Mouse (Mus musculus): ENCODE data around the gene Cyp2f2.
A peak's percentile ranks its signal among the peaks of the same experiment; 100 is the strongest.

Cyp2f2 gene

GRCm38 (mm10) chr7:27119676-27120075, at the start of gene Cyp2f2:
Cyp2f2 (plus strand) TSS chr7:27119909.
- DNase-seq (ENCODE audit: low spot score), result no peak

DNA sequence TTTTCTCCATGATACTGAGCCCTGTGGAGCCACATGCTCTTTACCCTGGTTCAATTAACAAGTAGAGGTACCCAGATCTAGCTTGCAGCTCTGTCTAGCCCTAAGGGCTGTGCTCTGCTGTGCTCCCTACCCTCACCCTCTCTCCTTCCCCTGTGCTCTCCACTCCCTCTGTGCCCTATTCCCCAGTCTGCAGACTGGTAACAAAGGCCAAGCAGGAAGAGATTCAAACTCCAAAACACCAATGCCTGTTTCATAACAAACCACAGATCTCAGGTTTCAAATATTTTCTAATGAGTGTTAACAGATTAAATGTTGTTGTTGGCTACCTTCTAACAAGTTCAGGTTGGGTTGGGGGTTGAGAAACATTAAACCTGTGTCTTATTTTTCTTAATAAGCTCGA, 41.1 kb upstream of the Cyp2f2 start:
- no peak for DNase-seq (ENCODE audit: low spot score)

DNA sequence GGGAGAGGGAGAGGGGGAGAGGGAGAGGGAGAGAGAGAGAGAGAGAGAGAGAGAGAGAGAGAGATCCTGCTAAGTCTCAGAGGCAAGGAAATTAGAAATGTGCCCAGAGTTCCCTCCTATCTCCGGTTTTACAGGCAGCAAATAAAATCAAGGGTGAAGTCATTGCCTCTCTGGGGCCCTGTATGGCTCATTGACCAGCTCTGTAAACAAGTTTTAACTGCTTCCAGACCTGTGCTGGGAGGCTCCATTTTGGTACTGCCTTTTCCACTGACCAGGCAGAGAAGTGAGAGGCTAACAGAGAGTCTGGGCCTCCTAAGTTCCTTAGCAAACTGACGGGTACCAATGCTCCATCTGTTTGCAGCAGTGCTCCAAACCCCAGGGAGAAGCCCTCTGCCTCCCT, 38.1 kb upstream of the Cyp2f2 start:
- DNase-seq (ENCODE audit: low spot score), result no peak

DNA sequence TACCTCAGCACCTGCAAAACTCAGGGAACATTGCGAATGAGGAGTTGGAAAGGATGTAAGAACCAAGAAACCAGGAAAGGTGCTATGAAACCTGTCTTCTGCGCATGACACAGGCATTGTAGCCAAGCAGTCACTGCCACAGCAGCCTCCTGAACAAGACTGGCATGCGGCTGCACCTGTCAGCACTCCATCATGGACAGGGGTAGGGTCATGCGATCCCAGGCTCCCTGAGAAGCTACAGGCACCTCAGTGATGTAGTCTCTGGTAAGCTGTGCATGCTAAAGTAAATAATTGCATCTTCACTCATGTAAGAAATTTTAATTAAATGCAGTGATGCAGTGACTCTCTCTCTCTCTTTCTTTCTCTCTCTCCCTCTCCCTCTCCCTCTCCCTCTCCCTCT, 28.7 kb upstream of the Cyp2f2 start:
- no peak for DNase-seq (ENCODE audit: low spot score)

DNA sequence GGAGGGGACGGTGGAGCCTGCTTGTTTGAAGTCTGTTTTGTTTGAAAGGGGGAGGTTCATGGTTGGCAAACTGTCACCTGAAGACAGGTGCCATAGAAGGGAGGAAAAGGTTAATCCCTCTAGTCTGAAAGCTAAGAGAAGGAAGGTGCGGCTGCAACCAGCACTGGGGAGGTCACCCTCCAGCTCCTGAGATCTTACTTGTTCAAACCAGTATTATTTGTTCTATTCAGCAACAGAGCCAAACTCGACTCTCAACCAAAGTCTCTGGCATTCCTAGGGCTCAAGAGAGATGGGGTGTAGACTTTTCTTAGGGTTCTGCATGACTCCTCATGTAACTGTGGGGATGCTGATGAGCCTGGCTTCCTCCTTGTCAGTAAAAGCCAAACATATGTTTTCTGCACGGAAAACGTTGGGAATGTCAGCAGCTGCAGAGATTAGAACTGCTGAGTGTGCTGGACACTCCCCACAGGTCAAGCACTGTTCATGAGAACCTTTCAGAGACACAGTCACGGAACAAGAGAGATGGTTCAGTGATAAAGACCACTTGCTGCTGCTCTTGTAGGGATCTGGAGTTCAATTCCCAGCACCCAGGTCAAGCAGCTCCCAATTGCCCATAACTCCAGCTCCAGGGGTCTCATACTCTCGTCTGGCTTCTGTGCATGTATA, 27.5 kb upstream of the Cyp2f2 start:
- no peak for DNase-seq (ENCODE audit: low spot score)

DNA sequence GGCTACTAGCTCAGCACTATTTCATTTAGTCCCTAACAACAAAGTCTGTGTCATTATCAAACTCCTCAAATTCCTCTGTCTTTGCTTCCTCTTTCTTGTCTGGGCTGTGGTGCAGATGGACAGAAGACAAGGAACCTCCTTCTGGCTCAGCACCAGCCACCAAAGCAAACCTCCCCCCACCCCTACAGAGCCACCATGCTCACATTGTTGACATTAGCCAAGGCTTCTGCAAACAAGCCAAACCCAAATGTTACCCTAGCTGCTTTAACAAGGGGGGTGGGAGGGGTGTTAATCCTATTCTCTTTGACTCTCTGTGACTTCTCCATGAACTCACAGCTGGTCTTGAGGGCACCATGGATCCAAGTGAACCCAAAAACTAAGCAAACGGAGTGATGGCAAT, 26.8 kb upstream of the Cyp2f2 start:
- no peak for DNase-seq (ENCODE audit: low spot score)

DNA sequence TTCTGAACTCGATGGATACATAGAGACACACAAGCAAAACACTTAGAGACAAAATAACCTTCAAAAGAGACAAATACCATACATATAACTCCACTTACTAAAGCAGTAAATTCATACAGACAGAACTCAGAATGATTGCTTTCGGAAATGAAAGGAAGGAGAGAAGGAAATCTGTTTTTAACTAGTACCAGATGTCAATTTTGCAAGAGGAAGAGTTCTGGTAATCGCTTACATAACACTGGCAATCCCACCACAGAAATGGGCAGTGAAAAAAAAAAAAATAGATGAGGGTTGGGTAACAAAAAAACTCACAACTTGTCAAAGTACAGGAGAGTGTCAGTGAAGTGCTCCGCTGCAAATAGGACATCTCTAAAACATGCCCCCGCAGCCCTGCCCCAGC, 14.8 kb upstream of the Cyp2f2 start:
- DNase-seq (ENCODE audit: low spot score), result no peak

- DNase-seq (ENCODE audit: low spot score), result no peak
These were observed 9.4 kb upstream of the Cyp2f2 start for GRCm38 (mm10) chr7:27110327-27110726.

GRCm38 (mm10) chr7:27111038-27111437, 8.7 kb upstream of the Cyp2f2 start:
- no peak for DNase-seq (ENCODE audit: low spot score)

DNA sequence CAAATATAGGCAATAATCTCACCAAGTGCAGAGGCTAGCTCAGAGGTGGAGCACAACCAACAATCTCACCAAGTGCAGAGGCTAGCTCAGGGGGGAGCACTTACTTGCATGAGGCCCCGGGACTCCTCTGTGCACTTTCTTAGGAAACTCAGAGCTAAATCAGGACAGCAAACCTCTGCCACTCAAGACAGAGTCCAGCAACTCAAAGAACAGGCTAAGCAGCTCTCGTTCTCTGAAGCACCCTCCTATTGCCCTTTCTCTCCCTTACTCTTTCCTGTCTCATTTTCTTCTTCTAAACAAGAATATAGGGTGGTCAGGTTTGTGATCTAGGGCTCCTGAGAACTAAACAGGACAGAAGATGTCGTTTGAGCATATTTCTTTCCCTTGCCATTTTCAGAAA, 7.7 kb upstream of the Cyp2f2 start:
- DNase-seq (ENCODE audit: low spot score), result no peak

DNA sequence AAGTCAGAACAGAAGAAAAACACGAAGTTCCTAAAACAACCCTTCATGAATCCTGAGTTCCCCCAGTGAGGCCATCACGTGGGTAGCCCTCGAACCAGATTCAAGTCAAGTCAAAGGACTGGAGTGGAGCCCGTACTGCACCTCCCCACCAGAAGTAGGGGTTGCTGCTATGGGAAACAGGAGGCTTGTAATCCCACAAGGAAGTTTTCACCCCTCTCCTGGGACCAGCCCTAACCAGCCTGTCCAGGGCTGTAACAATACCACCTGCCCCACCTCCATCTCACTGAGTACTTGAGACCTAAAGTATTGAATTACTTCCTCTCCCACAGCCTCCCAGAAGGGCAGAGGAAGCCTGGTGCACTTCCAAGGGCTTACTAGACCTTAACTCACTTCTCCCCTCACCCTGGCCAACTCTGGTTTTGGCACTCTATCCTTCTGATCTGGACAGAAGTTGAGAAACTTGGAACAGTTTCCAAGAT, 1.6 kb upstream of the Cyp2f2 start:
- no peak for DNase-seq (ENCODE audit: low spot score)

DNA sequence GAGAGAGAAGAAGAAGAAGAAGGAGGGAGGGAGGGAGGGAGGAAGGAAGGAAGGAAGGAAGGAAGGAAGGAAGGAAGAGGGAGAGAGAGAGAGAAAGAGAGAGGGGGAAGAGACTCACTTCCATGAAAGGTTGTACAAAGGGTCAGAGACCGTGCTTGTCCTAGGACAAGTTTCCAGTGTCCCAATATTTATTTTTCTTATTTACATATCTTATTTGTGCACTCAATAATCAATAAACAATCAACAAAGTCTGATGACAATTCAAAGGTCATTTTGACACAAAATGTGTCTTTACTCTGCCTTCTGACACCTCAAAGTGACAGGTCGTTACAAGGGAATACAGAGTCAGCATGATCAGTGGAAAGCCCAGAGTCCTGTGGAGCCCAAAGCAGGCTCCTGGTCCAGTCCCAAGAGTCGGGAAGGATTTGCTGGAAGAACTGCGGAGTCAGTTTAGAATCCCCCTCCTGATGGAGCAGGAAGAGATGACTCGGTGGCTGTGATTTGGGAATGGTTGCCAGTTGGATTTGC, 4.7 kb downstream of the Cyp2f2 start:
- no peak for DNase-seq (ENCODE audit: low spot score)

GRCm38 (mm10) chr7:27124969-27125368, 5.3 kb downstream of the Cyp2f2 start:
- DNase-seq (ENCODE audit: low spot score), result no peak

GRCm38 (mm10) chr7:27128162-27128561, 8.5 kb downstream of the Cyp2f2 start:
- DNase-seq (ENCODE audit: low spot score), result peak; percentile 24

DNA sequence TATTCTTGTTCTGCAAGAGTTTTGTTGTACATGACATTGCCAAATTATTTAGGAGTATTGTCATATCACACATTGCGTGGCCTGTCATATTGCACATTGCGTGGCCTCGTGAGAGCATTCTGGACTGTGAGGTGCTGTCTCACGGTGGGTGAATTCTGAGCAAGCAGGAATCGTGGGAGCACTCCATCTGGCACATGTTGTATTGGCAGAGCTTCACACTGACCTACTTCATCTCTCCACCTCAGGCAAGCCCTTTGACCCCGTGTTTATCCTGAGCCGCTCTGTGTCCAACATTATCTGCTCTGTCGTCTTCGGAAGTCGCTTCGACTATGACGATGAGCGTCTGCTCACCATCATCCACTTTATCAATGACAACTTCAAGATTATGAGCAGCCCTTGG, 9.2 kb downstream of the Cyp2f2 start:
- no peak for DNase-seq (ENCODE audit: low spot score)

DNA sequence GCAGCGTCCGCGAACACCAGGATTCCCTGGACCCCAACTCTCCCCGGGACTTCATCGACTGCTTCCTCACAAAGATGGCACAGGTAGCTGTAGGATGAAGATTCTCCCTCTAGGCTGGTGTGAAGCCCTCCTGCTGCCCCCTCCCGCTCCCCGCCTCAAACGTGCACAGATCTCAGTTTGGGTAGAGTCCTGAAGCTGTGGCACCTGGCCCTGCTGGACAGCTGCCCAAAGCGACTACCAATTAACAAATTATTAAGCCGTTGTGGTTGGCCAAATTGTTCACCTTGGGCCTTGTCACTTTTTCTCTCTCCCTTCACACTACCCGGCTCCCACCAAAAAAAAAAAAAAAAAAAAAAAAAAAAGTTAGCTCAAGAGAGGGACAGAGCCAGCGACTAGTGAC, 10.1 kb downstream of the Cyp2f2 start:
- DNase-seq (ENCODE audit: low spot score), result no peak

DNA sequence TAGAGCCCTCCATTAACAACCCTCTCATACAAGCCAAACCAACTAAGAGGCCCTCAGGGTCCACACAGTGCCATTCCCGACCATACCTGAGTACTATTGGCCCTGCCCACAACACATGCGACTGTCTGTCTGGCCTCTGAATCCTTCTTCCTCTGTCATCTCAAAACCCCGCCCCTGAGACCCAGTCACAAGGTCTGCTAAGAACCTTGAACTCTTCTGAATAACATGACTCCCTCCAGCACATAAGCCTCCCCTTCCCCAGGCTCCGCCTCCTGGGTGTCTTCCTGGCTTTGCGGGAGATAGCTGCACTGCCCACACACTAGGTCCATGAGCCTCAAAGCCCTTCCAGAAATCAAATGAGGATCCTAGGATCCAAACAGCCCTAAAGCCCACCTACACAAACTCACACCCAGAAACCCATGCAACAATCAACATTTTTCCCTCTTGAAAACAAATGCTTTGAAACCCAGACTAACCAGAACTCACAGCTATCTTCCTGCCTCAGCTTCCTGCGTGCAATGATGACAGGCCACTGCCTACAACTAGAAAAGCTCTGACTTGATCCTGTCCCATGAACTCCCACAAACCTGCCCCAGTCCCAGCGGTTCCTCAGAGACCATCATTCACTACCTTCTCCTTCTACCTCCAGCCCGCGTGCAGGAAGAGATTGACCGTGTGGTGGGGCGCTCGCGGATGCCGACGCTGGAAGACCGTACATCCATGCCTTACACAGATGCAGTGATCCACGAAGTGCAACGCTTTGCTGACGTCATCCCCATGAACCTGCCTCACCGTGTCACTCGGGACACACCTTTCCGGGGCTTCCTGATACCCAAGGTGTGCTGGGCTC, 11.0 kb downstream of the Cyp2f2 start:
- no peak for DNase-seq (ENCODE audit: low spot score)

DNA sequence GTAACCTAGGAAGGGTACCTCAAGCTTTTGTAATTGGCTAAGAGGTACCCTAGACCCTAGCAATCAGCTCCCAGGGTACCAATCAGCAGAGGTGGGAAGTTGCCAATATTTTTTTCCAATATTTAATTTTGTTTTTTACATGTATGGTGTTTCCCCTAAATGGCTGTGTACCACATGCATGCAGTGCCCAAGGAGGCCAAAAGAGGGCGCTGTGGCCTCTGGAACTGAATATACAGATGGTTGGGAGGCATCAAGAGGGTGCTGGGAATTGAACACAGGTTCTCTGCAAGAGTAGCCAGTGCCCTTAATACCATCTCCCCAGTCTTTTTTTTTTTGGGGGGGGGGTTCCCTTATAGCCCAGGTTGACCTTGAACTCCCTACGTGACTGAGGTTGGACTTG, 11.7 kb downstream of the Cyp2f2 start:
- no peak for DNase-seq (ENCODE audit: low spot score)

GRCm38 (mm10) chr7:27132588-27132987, 12.9 kb downstream of the Cyp2f2 start:
- peak; percentile 56 for DNase-seq (ENCODE audit: low spot score)

DNA sequence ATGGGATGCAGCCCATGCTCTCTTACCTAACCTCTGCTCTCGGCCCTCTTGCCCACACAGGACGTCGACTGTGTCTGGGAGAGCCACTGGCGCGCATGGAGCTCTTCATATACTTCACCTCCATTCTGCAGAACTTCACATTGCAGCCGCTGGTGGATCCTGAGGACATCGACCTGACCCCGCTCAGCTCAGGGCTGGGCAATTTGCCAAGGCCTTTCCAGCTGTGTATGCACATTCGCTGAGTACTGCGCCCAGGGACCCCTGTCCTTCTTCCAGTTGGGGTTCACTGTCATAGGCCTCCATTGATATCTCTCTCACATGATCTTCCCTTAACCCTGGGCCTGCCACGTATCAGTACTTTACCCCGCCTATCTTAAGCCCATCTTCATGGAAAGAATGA, 13.4 kb downstream of the Cyp2f2 start:
- no peak for DNase-seq (ENCODE audit: low spot score)

DNA sequence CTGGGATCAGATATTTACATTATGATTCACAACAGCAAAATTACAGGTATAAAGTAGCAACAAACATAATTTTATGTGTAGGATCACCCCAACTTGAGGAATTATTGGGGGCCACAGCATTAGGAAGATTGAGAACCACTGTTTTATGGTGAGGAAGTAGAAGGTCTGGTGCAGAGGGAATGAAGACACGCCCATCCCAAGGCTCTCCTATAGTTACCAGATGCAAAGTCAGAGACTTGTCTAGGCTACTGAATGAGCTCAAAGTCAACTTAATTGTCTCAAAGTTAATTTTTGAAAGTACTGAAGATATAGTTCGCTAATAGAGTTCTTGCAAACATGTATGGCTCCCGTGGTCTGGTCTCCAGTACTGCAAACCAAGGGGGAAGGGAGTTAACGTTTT, 14.0 kb downstream of the Cyp2f2 start:
- no peak for DNase-seq (ENCODE audit: low spot score)

DNA sequence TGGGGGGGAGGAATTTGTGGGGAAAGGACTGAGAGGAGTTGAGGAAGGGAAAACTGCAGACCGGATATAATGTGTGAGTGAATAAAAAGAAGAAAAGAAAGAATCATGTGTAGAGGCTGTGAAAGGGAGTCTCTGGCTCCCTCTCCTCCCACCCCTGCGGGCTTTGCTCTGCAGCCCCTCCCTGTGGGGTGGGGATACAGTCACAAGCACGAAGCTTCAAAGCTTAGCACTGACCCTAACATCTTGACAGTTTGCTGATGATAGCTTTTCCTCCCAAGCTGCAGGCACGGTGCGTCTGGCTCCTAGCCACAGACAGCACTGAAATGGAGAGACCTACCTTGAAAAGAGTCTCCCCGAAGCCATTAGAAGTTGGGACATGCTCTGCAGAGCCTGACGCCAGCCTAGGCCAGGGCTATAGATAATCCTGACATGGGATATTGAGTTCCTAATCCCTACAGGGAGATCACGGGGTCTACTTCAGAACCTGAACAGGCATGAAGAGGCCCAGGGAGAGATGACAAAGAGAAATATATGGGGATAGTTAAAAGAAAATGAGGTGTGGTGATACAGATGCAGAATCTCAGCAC, 16.8 kb downstream of the Cyp2f2 start:
- no peak for DNase-seq (ENCODE audit: low spot score)

DNA sequence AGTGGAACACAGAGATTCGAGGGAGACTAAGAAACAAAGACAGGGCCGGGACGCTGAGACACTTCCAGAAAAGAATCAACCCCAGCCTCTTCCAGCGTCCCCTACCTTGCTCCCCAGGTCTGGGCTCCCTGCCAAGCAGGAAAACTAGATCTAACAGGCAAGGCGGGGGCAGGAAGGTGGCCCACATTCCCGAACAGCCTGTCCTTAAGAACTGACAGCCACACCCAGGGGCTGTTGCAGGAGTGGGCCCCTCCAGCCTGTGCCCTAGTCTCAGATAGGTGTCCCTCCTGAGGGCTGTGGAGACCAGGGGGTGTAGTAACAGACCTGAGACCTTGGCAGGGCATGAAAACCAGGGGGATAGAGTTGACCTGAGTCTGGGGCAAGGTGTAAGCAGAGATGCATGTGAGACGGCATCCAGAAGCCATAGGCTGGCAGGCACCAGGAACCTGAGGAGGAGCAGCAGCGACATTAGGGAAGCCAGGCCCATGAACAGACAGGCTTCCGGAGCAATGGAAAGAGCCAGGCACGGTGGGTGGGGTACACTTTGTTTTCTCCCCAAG, 33.6 kb downstream of the Cyp2f2 start, which contains the start of gene Cyp2t4:
Gene Cyp2t4, plus strand, starts transcription at position 510 of the 560 bp plus-strand sequence.
- DNase-seq (ENCODE audit: low spot score), result no peak

All from urinary bladder, postnatal 25 days (tissue).